Mouse (Mus musculus) effector memory CD4-positive, alpha-beta T cell, adult 7 months (primary cell): ENCODE measurements around the gene Pxmp4. TPM values are rescaled to one million over a fixed set of nuclear protein-coding genes. Genes with fewer than 3 reads are reported as not detected.

Experiments
- polyA plus RNA-seq: library from polyadenylated mRNA; unstranded; fragments of 100-300 nt; shearing (Covaris generic); gene quantifications from one replicate; pipeline ENCODE4 v1.2.1, GENCODE M21; 2017

Gene Pxmp4
- polyA plus RNA-seq: 8.7 TPM

GRCm38 (mm10) chr2:154603638-154604153 is at the start of gene Pxmp4:
Pxmp4 (minus strand) TSS chr2:154603708.

DNA sequence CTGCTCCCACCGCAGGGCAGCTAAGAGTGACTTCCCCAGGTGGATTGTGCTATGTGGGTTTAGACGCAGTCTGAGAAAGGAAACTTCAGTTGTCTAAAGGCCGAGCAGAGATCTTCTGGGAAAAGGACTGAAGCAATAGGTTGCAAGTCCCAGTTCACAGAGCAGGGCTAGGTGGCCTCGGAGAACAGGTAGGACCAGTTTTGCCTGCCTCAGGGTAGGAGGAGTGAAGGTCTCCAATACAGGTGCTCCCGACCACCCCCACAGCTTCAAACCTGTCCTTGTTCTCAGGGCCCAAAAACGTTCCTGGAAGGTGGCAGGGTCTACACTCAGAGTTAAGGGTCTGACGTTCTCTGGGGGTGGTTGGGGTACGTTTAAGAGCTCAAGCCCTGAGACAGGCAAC is 47.9 kb upstream of the Pxmp4 start, which contains the start of gene Chmp4b:
Chmp4b (plus strand) TSS at position 343 of the 400 bp plus-strand sequence.

DNA sequence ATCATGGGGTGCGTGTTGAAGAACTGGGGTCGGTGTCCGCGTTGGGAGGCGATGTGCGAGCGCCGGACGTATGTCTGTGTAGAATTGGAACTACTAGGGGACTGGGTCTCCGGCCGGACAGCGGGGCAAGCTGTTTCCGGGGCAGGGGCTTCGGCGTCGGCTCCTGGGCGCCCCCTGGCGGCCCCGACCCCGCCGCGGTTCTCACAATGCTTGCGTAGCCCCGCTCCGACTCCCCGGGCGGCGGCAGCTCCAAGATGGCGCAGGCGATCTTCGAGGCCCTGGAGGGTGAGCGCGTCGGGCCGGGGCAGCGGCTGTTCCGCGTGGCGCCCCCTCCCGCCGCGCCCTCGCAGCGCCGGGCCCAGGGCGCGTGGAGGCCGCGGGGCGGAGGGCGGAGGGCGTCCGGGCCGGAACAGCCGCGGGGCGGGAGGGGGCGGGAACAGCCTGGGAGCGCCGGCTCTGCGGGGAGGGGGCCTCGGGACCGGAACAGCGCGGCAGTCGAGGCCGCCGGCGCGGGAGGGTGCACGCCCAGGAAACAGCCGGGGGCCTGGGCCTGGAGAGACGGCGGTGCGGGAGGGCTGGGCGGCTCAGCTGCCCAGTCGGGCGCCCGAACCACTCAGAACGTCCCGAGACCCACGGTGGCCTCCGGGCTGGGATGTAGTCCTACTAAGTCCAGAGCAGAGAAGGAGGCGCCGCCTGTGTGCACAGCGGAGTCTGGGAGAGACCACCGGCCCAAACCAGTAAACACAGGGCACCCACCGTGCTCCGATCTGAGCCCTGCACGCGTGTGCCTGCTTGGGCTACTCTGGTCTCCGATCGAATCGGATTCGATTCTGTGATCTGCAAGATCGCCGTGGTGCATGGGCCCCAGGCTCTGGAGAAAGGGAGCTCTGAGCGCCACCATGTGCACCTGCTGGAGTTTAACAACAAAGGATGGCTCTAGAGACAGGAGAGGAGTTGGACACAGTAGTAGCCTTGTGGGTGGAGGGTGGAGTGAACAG is 9.9 kb upstream of the Pxmp4 start, which contains the start of the genes Zfp341 and 4930519P11Rik:
Zfp341 (plus strand) TSS at position 180 of the 998 bp plus-strand sequence.
4930519P11Rik (minus strand) TSS at position 320 of the 998 bp plus-strand sequence.

DNA sequence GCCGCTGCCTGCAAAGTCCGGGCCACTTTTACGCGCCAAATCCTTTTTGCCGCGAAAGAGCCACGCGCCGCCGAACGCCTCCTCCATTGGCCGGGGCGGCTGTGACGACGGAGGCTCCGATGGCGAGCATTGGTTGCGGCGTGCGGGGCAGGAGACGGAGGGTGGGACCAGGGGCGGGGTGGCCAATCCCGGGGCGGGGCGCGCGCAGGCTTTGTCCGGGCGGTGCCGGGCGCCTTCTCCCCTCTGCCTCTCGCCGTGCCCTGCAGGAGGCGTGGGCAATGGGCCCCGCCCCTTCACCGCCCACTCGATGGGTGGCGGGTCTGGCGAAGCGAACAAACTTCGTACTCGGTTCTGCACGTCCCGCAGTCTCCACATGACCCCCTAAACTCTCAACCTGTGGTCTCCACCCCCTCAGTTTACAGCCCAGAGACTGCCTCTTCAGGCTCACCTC is 33.6 kb downstream of the Pxmp4 start, which contains the start of gene E2f1:
E2f1 (minus strand) TSS at position 57 of the 451 bp plus-strand sequence.

GRCm38 (mm10) chr2:154558264-154559039 is 45.1 kb downstream of the Pxmp4 start, which contains the start of gene Necab3:
Necab3 (minus strand) TSS chr2:154558890.

GRCm38 (mm10) chr2:154551476-154551875 is 52.0 kb downstream of the Pxmp4 start, which contains the start of gene Actl10:
Actl10 (plus strand) TSS chr2:154551776.

DNA sequence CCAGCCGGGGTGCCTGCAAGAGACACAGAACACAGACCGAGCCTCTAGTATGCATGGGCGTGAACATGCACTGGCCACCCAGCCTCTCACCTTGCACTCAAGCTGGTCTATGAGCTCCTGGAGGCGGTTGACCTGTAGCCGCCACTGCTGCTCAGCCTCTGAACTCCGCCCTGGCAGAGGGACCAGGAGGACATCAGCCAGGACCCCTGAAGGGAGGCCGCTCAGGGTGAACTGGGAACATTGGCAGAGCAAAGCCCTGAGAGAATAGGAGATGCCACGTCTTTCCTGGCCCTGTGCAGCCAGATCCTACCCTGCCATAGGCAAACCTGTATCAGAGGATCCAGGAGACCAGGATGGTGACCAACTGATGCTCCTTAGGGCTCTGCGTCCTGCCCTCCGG is 56.8 kb downstream of the Pxmp4 start, which contains the start of gene 1700003F12Rik:
1700003F12Rik (plus strand) TSS at position 375 of the 400 bp plus-strand sequence.

Other genes starting within 250 kb of the Pxmp4 start
- gene Cdk5rap1, start 230.7 kb downstream of the Pxmp4 start, polyA plus RNA-seq: 17.9 TPM
- gene Snta1, start 195.6 kb downstream of the Pxmp4 start, polyA plus RNA-seq: not detected
- 22.7 TPM for gene Cbfa2t2, start 167.2 kb downstream of the Pxmp4 start, polyA plus RNA-seq
- not detected for gene 1700003F12Rik, start 56.6 kb downstream of the Pxmp4 start, polyA plus RNA-seq
- not detected for gene Actl10, start 51.9 kb downstream of the Pxmp4 start, polyA plus RNA-seq
- not detected for gene Necab3, start 44.8 kb downstream of the Pxmp4 start, polyA plus RNA-seq
- 1.3 TPM for gene E2f1, start 33.8 kb downstream of the Pxmp4 start, polyA plus RNA-seq
- 0.60 TPM for gene Zfp341, start 9.6 kb upstream of the Pxmp4 start, polyA plus RNA-seq
- not detected for gene 4930519P11Rik, start 9.7 kb upstream of the Pxmp4 start, polyA plus RNA-seq
- gene Chmp4b, start 48.0 kb upstream of the Pxmp4 start, polyA plus RNA-seq: 17.2 TPM
- gene Gm14214, start 166.3 kb upstream of the Pxmp4 start, polyA plus RNA-seq: not detected
- gene Raly, start 187.4 kb upstream of the Pxmp4 start, polyA plus RNA-seq: 79.6 TPM
- gene a, start 187.7 kb upstream of the Pxmp4 start, polyA plus RNA-seq: 0.79 TPM